Mouse (Mus musculus): ENCODE data around the gene E130114P18Rik.

E130114P18Rik gene

GRCm38 (mm10) chr4:97532072-97532471 lies 245.8 kb downstream of the E130114P18Rik start:
- no peak for DNase-seq (ENCODE audit: low spot score in 2 of 2)

- DNase-seq (ENCODE audit: low spot score in 2 of 2) = no peak
These were observed 249.4 kb downstream of the E130114P18Rik start for GRCm38 (mm10) chr4:97528517-97528916.

Measured in natural killer cell, adult 2 months (primary cell).